Mouse (Mus musculus): ENCODE measurements around the gene Polr3g.
"Not testable (repeated sequence)": the region's sequence is repeated elsewhere in the genome, so short reads cannot be mapped to it uniquely, and the experiment has no call there.

Polr3g gene

DNA sequence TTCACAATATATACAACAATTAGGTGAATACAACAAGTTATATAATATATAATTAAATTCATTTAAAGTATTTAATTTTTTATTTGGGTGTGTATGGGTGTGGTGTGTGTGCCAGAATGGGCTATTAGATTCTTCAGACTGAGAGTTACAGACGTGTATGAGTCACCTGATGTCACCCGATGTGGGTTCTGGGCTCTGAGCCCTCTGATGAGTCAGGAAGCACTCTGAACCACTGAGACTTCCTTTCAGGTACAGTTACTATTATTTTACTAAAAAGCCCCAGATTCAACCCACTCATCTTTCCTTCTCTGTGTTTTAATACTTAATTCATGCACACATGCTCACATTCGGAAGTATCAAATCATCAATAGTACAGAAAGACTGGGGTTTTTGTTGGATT lies 25.9 kb downstream of the Polr3g start:
- no peak for DNase-seq (ENCODE audit: low spot score)

DNA sequence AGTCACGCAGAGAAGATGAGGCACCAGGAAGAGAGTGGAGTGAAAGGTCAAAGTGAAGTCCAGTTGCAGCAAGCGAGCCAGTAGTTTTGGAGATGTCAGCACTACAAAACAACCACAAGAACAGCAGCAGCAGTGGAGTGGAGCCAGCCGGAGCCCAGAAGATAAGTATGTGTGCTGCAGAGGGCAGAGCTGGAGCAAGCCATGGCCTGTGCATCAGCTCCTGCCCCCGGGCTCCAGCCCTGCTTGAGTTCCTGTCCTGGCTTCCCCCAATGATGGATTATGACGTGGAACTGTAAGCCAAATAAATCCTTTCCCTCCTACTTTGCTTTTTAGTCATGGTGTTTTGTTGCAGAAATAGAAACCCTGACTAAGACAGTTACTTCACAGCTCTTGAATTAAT lies 26.6 kb downstream of the Polr3g start:
- DNase-seq (ENCODE audit: low spot score) = no peak

- no peak for DNase-seq (ENCODE audit: low spot score)
These were observed 27.7 kb downstream of the Polr3g start for GRCm38 (mm10) chr13:81683107-81683506.

DNA sequence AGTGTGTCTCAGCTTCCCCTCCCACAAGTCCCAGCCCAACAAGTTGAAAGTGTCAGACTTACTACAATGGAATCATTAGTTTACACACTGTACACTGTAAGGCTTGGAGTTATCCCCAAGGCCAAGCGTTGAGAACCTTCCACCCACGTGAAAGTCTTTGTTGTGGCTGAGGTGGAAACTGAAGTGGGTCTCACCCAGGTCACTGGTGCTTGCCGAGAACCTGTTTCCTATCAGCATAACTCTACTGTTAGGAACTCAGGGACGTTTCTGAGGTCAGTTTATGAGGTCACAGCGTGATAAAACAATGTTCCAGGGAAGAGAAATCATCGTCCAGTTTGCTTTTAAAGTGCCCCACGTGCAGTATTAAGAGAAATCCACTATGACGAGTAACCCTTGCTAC lies 35.5 kb downstream of the Polr3g start:
- no peak for DNase-seq (ENCODE audit: low spot score)

- no peak for DNase-seq (ENCODE audit: low spot score)
These were observed 43.1 kb downstream of the Polr3g start for GRCm38 (mm10) chr13:81667713-81668112.

DNA sequence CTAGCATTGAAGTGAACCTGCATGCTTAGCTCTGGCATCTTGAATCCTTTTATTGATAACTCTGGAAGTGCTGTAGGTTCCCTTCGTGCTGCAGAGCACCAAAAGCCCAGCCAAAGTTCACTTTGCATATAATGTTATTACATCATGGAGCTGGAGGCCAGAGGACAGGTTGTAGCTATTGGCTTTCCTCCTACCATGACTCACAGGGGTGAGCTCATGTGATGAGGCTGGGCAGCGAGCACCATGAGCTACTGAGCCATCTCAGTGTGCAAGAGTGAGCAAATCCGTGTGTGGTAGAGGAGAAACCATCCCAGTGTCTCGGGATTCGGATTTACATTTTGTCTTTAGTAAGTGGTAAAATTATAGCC lies 46.5 kb downstream of the Polr3g start:
- no peak for DNase-seq (ENCODE audit: low spot score)

- DNase-seq (ENCODE audit: low spot score) = no peak
These were observed 47.1 kb downstream of the Polr3g start for GRCm38 (mm10) chr13:81663566-81664330.

- no peak for DNase-seq (ENCODE audit: low spot score)
These were observed 52.6 kb downstream of the Polr3g start for GRCm38 (mm10) chr13:81658053-81658752.

- DNase-seq (ENCODE audit: low spot score) = peak; percentile 85
These were observed 53.3 kb downstream of the Polr3g start, which contains the start of gene Lysmd3 for GRCm38 (mm10) chr13:81657351-81658052. Gene Lysmd3 (plus strand): TSS chr13:81657663.

DNA sequence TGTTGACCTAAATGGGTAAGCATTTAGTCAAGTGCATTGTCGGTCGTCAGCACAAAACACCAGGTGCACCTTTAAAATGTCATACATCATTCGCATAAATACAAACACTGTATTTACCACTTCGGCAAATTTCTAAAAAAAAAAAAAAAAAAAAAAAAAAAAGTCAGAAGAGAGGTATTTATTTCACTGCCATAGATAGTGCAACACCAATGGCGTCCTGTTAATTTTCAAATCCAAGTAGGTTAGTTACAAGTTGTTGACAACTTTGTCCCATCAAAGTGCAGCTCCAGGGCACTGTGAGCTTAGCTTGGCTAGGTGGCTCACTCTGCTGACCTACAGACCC lies 53.8 kb downstream of the Polr3g start:
- DNase-seq (ENCODE audit: low spot score) = no peak

- no peak for DNase-seq (ENCODE audit: low spot score)
These were observed 54.5 kb downstream of the Polr3g start for GRCm38 (mm10) chr13:81656091-81656850.

- not testable (repeated sequence) for DNase-seq (ENCODE audit: low spot score)
These were observed 60.4 kb downstream of the Polr3g start for GRCm38 (mm10) chr13:81650382-81650781.

DNA sequence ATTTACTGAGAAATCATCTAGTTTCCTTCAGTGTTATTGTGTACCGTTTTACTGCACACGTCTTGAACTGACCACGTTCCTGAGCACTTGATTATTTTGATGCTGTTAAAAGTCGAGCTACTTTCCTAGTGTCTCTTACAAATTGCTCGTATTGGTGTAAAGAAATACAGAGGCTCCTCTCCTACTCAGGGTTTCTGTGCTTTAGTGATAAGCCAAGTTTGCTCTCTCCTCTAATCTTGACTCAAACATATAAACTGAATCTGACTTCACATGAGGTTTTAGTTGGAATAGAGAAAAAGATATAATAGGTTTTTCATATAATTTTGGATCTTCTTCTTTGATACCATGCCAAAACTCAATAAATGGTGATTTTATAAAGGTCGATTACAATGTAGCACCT lies 64.5 kb downstream of the Polr3g start:
- no peak for DNase-seq (ENCODE audit: low spot score)

GRCm38 (mm10) chr13:81644047-81644565 lies 66.7 kb downstream of the Polr3g start:
- DNase-seq (ENCODE audit: low spot score) = no peak

DNA sequence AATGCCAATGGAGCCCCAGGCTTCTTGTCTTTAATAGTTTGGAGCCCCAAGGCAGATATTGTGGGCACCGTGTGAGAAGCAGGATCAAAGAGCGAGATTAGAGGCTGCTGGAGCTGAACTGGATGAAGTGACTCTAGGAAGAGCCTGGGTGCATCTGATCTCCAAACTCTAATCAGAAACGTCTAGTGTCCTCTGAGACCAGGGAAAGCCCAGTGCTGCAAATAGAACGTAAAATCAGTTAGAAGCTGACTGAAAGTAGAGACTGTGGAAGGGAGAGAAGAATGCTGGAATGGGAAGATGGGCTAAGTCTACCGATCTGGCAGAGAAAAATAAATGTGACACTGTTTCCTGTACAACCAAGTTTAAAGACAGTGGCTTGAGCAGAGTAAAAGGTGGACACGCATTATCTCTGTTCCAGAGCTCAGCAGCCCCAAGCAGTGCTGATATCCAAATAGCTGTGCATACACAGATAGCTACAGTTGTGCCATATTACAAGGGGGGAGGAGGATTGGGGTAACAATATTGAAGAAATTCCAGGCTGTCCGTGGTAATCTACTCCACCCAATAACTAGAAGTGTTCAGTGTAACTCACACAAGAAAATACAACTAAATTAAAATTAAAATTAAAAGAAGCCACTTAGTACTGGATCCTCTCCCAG lies 68.2 kb downstream of the Polr3g start:
- peak; percentile 14 for DNase-seq (ENCODE audit: low spot score)

DNA sequence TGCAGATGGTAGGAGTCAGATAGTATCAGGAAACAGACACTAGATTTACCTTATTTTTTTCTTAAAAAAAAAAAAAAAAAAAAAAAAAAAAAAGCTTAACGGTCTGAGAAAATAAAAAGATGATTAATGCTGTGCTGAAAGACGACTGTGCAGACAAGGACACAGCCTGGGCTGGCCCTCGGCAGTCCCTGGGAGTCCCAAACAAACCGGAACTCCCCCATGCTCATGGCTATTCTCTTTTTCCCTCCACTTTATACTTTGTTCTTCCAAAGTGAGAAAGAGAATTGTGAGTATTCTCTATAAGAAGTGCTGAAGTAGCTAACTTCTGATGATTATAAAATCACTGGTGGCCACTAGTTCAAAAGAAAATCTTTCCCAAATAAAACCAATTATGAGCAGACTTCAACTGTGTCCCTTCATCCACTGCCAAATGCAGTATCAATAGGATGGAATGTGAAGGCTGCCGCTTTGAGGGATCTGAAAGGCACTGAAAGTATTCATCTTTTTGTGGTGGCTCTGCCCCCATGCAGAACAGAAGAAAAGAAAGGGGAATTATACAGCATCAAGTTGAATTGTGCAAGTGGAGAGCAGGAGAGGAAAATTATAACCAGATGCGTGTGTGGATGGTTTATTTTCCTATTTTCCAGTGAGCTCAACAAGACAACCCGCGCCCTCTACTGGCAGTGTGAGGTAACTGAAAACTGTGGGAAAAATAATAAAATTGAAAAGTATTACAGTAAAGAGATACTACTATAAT lies 69.3 kb downstream of the Polr3g start:
- DNase-seq (ENCODE audit: low spot score) = peak; percentile 36

GRCm38 (mm10) chr13:81640881-81641280 lies 69.9 kb downstream of the Polr3g start:
- DNase-seq (ENCODE audit: low spot score) = no peak

GRCm38 (mm10) chr13:81639624-81640023 lies 71.2 kb downstream of the Polr3g start:
- no peak for DNase-seq (ENCODE audit: low spot score)

GRCm38 (mm10) chr13:81632720-81633415 lies 77.9 kb downstream of the Polr3g start, which contains the start of gene Adgrv1:
Gene Adgrv1 (minus strand): TSS chr13:81633154.
- no peak for DNase-seq (ENCODE audit: low spot score)

GRCm38 (mm10) chr13:81630566-81630965 lies 80.2 kb downstream of the Polr3g start:
- no peak for DNase-seq (ENCODE audit: low spot score)
